Mouse (Mus musculus) lung, adult 18-20 months (tissue): ENCODE results near the gene Zbtb22.
A peak's percentile ranks its signal among the peaks of the same experiment; 100 is the strongest.
"Not testable (repeated sequence)": the region's sequence is repeated elsewhere in the genome, so short reads cannot be mapped to it uniquely, and the experiment has no call there.

Experiments used
- DNase-seq, 2 experiments: peaks; one replicate each; pipeline ENCODE4 v3.0.0; 2022; ENCODE audit warnings: mixed read lengths in 2 of 2

The Zbtb22 gene

GRCm38 (mm10) chr17:33904835-33905234 lies 10.9 kb upstream of the Zbtb22 start, which contains the start of gene Platr17:
Platr17 (plus strand) TSS chr17:33905135.
- DNase-seq, result not testable (repeated sequence)

GRCm38 (mm10) chr17:33908331-33909076 lies 7.2 kb upstream of the Zbtb22 start:
- DNase-seq, result peak; percentile 43 to 51

- DNase-seq, result peak; percentile 98 to 99
Observed at GRCm38 (mm10) chr17:33909077-33909868, 6.4 kb upstream of the Zbtb22 start, which contains the start of gene Daxx. Daxx (plus strand) TSS chr17:33909414.

- DNase-seq, result peak; percentile 70 to 77
Observed at GRCm38 (mm10) chr17:33909869-33910250, 5.8 kb upstream of the Zbtb22 start.

GRCm38 (mm10) chr17:33910346-33911051 lies 5.2 kb upstream of the Zbtb22 start:
- no peak for DNase-seq

- no peak for DNase-seq
Observed at GRCm38 (mm10) chr17:33911052-33911812, 4.5 kb upstream of the Zbtb22 start.

GRCm38 (mm10) chr17:33911813-33912414 lies 3.8 kb upstream of the Zbtb22 start:
- DNase-seq, result no peak

GRCm38 (mm10) chr17:33913264-33913663 lies 2.4 kb upstream of the Zbtb22 start:
- DNase-seq, result no peak

- DNase-seq, result no peak
Observed at GRCm38 (mm10) chr17:33913905-33914304, 1.8 kb upstream of the Zbtb22 start.

- no peak for DNase-seq
Observed at GRCm38 (mm10) chr17:33914969-33915391, 724 bp upstream of the Zbtb22 start.

GRCm38 (mm10) chr17:33916294-33916693 lies 590 bp downstream of the Zbtb22 start:
- DNase-seq, result no peak

GRCm38 (mm10) chr17:33916847-33917655 lies 1.3 kb downstream of the Zbtb22 start:
- no peak for DNase-seq

- DNase-seq, result no peak
Observed at GRCm38 (mm10) chr17:33917656-33918292, 2.1 kb downstream of the Zbtb22 start.

GRCm38 (mm10) chr17:33918293-33919203 lies 2.8 kb downstream of the Zbtb22 start:
- DNase-seq, result peak; percentile 41 to 50

GRCm38 (mm10) chr17:33919351-33920281 lies 3.9 kb downstream of the Zbtb22 start:
- DNase-seq, result peak; percentile 96 to 97

- DNase-seq, result peak; percentile 85 to 88
Observed at GRCm38 (mm10) chr17:33920282-33921097, 4.8 kb downstream of the Zbtb22 start.

GRCm38 (mm10) chr17:33921361-33921760 lies 5.7 kb downstream of the Zbtb22 start:
- no peak for DNase-seq
